Mouse (Mus musculus) embryonic facial prominence, embryonic 11.5 days (tissue): ENCODE measurements at regions not wholly inside any gene's neighbourhood (a gene's known extent, or its start where the extent isn't known, plus 50 kb on each side); places are given as distances from the start of the nearest gene placed in this dataset.
A peak's percentile ranks its signal among the peaks of the same experiment; 100 is the strongest.

ENCODE experiments used
- ATAC-seq: fragments of 200-750 bp; cut with Nextera tagmentation; replicated peaks from 2 replicates; pipeline ENCODE4 v1.8.0; 2017; ENCODE audit warnings: low read depth; ENCODE audit not compliant: insufficient number of reproducible peaks, low FRiP score, low TSS enrichment
- DNase-seq: peaks from one replicate; pipeline ENCODE4 v3.0.0-alpha.2; 2015; ENCODE audit warnings: low spot score
- H3K27ac ChIP-seq: fragments of 300-500 bp; sonication (generic); replicated peaks from 2 replicates; pipeline ENCODE4 v1.5.1; 2014; ENCODE audit warnings: mild to moderate bottlenecking, low read depth, low read length, control low read depth
- H3K27me3 ChIP-seq: fragments of 300-500 bp; sonication (generic); 2 replicates; pipeline ENCODE4 v1.6.1; 2014; ENCODE audit warnings: mild to moderate bottlenecking, low read length, moderate library complexity, mixed read lengths; ENCODE audit not compliant: control insufficient read depth, insufficient read depth
- H3K36me3 ChIP-seq: fragments of 300-500 bp; sonication (generic); replicated peaks from 2 replicates; pipeline ENCODE4 v1.6.1; 2014; ENCODE audit warnings: low read depth, mild to moderate bottlenecking, low read length, moderate library complexity, mixed read lengths; ENCODE audit not compliant: control insufficient read depth, insufficient read depth
- H3K4me1 ChIP-seq: fragments of 300-500 bp; sonication (generic); 2 replicates; pipeline ENCODE4 v1.6.1; 2014; ENCODE audit warnings: low read length, mixed read lengths; ENCODE audit not compliant: control insufficient read depth, insufficient read depth
- H3K4me2 ChIP-seq: fragments of 300-500 bp; sonication (generic); 2 replicates; pipeline ENCODE4 v1.6.1; 2014; ENCODE audit warnings: low read depth, mild to moderate bottlenecking, control low read depth, low read length, moderate library complexity
- H3K4me3 ChIP-seq: fragments of 300-500 bp; sonication (generic); 2 replicates; pipeline ENCODE4 v1.5.1; 2014; ENCODE audit warnings: low read depth, low read length, control low read depth
- H3K9ac ChIP-seq: fragments of 300-500 bp; sonication (generic); replicated peaks from 2 replicates; pipeline ENCODE4 v1.6.1; 2014; ENCODE audit warnings: mild to moderate bottlenecking, control low read depth, low read length
- H3K9me3 ChIP-seq: fragments of 300-500 bp; sonication (generic); replicated peaks from 2 replicates; pipeline ENCODE4 v1.6.1; 2016; ENCODE audit warnings: mild to moderate bottlenecking, low read length, inconsistent platforms, mixed read lengths; ENCODE audit not compliant: control insufficient read depth
- WGBS: fragments of 180-500 bp; shearing (Covaris S2); extraction: QIAGEN DNeasy Blood & Tissue Kit; methylation state at CpG from one replicate; pipeline ENCODE4 v1.1.7; 2014; 5-methylcytosine and 5-hydroxymethylcytosine counted together

GRCm38 (mm10) chr10:61010697-61011096, 78.4 kb upstream of the Pcbd1 start:
- Histone ChIP-seq H3K36me3 (no peaks in the 10 kb centered on the region), H3K4me2 (no peak overlapping the region), H3K4me1 (no peaks in the 10 kb centered on the region), H3K9ac (no peak overlapping the region), H3K27me3 (no peaks in the 10 kb centered on the region), H3K9me3 (no peaks in the 10 kb centered on the region), H3K4me3 (no peak overlapping the region), H3K27ac (no peak overlapping the region)
- DNase-seq, result no peak
- 74% methylated on average over 4 of the region's 4 CpGs for WGBS
- ATAC-seq, result no peak

- no peaks in the 10 kb centered on the region for H3K27me3 ChIP-seq
- no peak overlapping the region for H3K4me2 ChIP-seq
- H3K4me3 ChIP-seq, result no peak overlapping the region
- ATAC-seq, result no peak
- no peaks in the 10 kb centered on the region for H3K9me3 ChIP-seq
- no peak overlapping the region for H3K9ac ChIP-seq
- no peak overlapping the region for H3K27ac ChIP-seq
- H3K4me1 ChIP-seq, result no peaks in the 10 kb centered on the region
- WGBS, result 78% methylated on average over 3 of the region's 3 CpGs
- H3K36me3 ChIP-seq, result no peaks in the 10 kb centered on the region
- no peak for DNase-seq
Measured at GRCm38 (mm10) chr10:61007403-61007802, 81.7 kb upstream of the Pcbd1 start.

DNA sequence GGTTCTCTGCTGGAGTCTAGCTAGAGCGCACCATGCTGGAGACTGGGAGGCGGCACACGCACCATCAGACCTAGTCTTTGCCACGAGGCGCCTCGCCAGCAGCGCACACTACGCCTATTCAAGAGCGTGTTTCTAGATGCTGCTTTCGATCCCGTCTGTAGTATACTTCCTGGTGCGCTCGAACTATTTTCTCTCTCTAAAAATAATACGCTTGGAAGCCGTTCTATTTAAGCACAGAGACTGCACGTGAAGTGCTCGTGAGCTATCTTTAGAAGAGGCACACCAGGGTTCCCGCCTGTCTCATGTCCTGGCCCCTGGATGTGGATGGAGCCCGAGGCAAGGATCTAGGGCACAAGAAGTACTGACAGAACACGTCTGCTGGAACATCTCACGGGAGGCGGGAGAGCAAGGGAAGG, 87.4 kb upstream of the Pcbd1 start:
- Histone ChIP-seq H3K4me1 (no peaks in the 10 kb centered on the region), H3K9ac (no peak overlapping the region), H3K4me3 (no peak overlapping the region), H3K36me3 (no peaks in the 10 kb centered on the region), H3K4me2 (no peak overlapping the region), H3K9me3 (no peaks in the 10 kb centered on the region), H3K27me3 (no peaks in the 10 kb centered on the region), H3K27ac (no peak overlapping the region)
- DNase-seq (no peak), ATAC-seq (no peak)
- WGBS, result 91% methylated on average over 22 of the region's 22 CpGs

DNA sequence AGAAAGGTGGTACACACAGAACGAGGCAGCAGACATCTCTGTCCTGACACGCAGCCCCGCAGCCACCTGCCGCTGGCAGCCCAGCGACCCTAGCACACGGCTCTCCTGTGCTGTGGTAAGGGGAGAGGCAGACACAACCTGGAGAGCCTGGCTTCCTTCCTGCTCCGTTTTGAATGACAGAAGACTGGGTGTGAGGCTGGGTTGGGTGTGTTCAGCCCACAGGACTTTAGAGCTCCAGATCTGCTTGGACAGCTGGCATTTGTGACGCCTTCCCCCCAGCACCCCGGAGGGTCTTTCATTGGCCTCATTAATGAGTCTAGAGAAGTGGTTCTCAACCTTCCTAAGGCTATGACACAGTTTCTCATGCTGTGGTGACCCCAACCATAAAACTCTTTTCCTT, 91.7 kb upstream of the Pcbd1 start:
- Histone ChIP-seq H3K27ac (no peak overlapping the region), H3K36me3 (no peaks in the 10 kb centered on the region), H3K4me2 (no peak overlapping the region), H3K4me1 (no peaks in the 10 kb centered on the region), H3K4me3 (no peak overlapping the region), H3K27me3 (no peaks in the 10 kb centered on the region), H3K9ac (no peak overlapping the region), H3K9me3 (no peaks in the 10 kb centered on the region)
- no peak for DNase-seq
- ATAC-seq, result no peak
- WGBS, result 65% methylated on average over 9 of the region's 9 CpGs

DNA sequence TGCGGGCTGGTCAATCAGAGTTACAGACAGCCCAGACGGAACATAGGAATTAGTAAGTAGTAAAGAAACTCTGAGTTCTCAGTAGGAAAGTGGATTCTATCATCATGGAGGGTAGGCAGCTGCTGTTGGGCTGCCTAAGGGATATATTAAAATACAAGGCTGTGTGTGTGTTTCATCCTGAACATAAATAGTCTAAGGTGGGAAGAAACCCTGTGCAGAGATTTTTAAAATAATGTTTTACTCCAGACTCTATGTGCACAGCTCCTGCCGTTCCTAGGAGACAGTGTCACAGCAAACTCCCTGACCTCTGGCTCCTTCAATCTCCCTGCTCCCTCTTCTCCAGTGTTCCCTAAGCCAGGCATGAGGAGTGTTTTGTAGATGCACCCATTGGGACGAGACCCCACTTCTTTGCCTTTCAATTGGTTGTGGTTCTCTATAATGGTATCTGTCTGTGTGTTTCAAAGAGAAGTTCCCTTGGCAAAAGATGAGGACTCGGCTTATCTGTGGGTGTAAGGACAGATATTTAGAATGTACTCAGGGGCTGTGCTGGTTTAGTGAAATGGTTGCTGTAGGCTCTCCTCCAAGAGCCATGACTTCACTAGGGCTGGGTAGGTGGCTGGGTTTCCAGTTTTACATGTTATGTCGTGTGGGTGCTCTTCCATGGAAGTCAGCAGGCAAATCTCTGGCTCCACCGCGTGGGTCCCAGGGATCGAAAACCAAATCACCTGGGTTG, 93.1 kb upstream of the Pcbd1 start:
- no peak overlapping the region for H3K4me3 ChIP-seq
- H3K9me3 ChIP-seq, result no peaks in the 10 kb centered on the region
- no peak overlapping the region for H3K27ac ChIP-seq
- H3K36me3 ChIP-seq, result no peaks in the 10 kb centered on the region
- no peaks in the 10 kb centered on the region for H3K4me1 ChIP-seq
- 88% methylated on average over 9 of the region's 9 CpGs for WGBS
- DNase-seq, result no peak
- H3K27me3 ChIP-seq, result no peaks in the 10 kb centered on the region
- ATAC-seq, result no peak
- no peak overlapping the region for H3K4me2 ChIP-seq
- H3K9ac ChIP-seq, result no peak overlapping the region

DNA sequence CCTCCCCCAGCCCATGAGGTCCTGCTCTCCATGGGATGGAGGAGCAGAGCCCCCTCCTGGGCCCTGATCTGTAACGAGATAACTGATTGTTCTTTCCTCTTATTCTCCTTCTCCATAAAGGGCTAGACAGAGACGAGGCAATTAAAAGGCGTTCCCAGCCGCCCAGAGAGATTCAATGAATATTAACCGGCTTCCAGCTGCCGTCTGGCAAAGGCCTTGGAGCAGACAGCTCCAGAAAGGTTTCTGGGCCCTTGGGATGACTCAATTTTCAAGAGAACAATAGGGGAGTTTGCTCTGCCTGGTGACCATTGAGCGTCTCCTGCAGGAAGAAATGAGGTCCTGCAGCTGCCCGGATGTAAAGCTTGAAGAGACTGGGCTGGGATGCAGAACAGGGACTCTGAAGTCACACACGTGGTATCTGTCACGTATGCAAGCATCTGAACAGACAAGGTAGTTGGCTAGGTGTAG, 104.0 kb upstream of the Pcbd1 start:
- peak; percentile 56 for ATAC-seq
- Histone ChIP-seq H3K4me3 (no peak overlapping the region), H3K27ac (no peak overlapping the region), H3K9ac (no peak overlapping the region), H3K4me2 (no peak overlapping the region), H3K9me3 (no peaks in the 10 kb centered on the region), H3K27me3 (no peaks in the 10 kb centered on the region), H3K4me1 (no peaks in the 10 kb centered on the region), H3K36me3 (no peaks in the 10 kb centered on the region)
- DNase-seq, result peak; percentile 57
- WGBS, result 14% methylated on average over 10 of the region's 10 CpGs

DNA sequence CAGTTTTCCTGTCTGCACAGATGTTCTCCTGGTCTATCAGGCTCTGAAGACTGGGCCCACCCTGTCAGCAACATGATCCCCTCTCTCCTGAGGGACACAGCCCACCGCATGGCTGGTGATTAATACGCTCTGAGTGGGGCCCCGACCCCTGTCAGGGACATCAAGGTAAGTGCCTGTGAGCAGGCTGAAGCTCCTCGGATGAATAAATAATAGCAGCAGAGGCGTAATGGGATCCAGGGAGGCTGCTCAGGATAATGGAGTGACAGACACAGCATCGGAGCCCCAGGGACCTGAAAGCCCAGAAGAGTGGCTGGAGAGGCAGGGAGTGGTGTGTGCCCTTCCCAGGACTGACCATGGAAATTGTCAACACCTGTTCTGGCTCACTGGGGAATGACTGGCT, 107.4 kb upstream of the Pcbd1 start:
- no peaks in the 10 kb centered on the region for H3K9me3 ChIP-seq
- WGBS, result 24% methylated on average over 6 of the region's 6 CpGs
- ATAC-seq, result peak; percentile 66
- H3K27ac ChIP-seq, result no peak overlapping the region
- H3K36me3 ChIP-seq, result no peaks in the 10 kb centered on the region
- no peak overlapping the region for H3K9ac ChIP-seq
- H3K27me3 ChIP-seq, result no peaks in the 10 kb centered on the region
- no peak overlapping the region for H3K4me2 ChIP-seq
- no peaks in the 10 kb centered on the region for H3K4me1 ChIP-seq
- peak; percentile 25 for DNase-seq
- no peak overlapping the region for H3K4me3 ChIP-seq

- no peaks in the 10 kb centered on the region for H3K36me3 ChIP-seq
- no peak overlapping the region for H3K4me2 ChIP-seq
- no peaks in the 10 kb centered on the region for H3K9me3 ChIP-seq
- H3K27me3 ChIP-seq, result no peaks in the 10 kb centered on the region
- DNase-seq (no peak), ATAC-seq (no peak)
- no peak overlapping the region for H3K9ac ChIP-seq
- no peak overlapping the region for H3K4me3 ChIP-seq
- no peak overlapping the region for H3K27ac ChIP-seq
- 36% methylated on average over 2 of the region's 2 CpGs for WGBS
- H3K4me1 ChIP-seq, result no peaks in the 10 kb centered on the region
Measured at GRCm38 (mm10) chr10:60973615-60974014, 115.5 kb upstream of the Pcbd1 start.
